Mouse (Mus musculus) liver, adult 2 months (tissue): ENCODE results near the gene Pknox1.

Experiments used
- CTCF ChIP-seq: fragments of 200-500 bp; IDR thresholded peaks from 2 replicates; pipeline ENCODE4 v1.5.1; 2011; ENCODE audit warnings: low read depth, low read length, control low read depth
- POLR2A ChIP-seq: fragments of 200-500 bp; IDR thresholded peaks from 2 replicates; pipeline ENCODE4 v1.6.1; 2011; ENCODE audit warnings: low read length, control low read depth; ENCODE audit not compliant: insufficient read depth; ENCODE audit errors: extremely low read depth

DNA sequence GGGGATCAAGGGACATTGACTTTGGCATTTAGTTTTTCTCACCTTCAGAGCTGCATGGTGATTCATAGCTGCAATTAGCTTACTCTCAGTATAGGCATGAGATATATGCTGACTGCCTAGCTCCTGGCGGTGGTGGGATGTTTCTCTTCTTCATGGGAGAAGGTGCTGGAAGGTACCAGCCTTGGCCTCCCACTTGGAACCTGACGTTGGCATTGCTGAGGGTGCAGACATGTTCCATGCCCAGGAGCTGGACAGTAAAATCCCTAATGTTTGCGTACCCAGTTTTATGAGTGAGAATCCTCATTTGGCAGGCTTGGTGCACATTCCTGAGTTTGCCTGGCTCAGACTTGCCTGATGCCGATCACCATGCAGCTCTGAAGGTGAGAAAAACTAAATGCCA, 58.6 kb downstream of the Pknox1 start:
- no peak for TF ChIP-seq CTCF
- TF ChIP-seq POLR2A = no peak
